Mouse (Mus musculus): Measurements from ENCODE around the gene Gba.

- TF ChIP-seq CTCF (IDR thresholded peaks at IDR 0.05; ENCODE audit: extremely low read depth, insufficient read depth, insufficient read length, insufficient replicate concordance) = no peak
- no peak for TF ChIP-seq POLR2A (IDR thresholded peaks at IDR 0.05; ENCODE audit: low read depth, low read length)
Measured at GRCm38 (mm10) chr3:89226361-89226760, 23.6 kb downstream of the Gba start.
